Mouse (Mus musculus): ENCODE results near the gene Mrpl54. TPM values are rescaled to one million over a fixed set of nuclear protein-coding genes. Genes with fewer than 3 reads are reported as not detected.
A peak's percentile ranks its signal among the peaks of the same experiment; 100 is the strongest.

Gene Mrpl54
- polyA plus RNA-seq, 1 experiment from 2014 or later, result 121 TPM

GRCm38 (mm10) chr10:81216810-81217209 is 49.9 kb downstream of the Mrpl54 start:
- 86% methylated on average over 6 of the region's 6 CpGs for WGBS
- Histone ChIP-seq H3K4me3 (replicated peaks; ENCODE audit: low read depth, low read length) (no peak overlapping the region), H3K4me2 (ENCODE audit: low read length) (no peak overlapping the region), H3K9me3 (ENCODE audit: control insufficient read depth, low read length) (no peaks in the 10 kb centered on the region), H3K27me3 (ENCODE audit: control insufficient read depth, insufficient read depth, low read length) (no peaks in the 10 kb centered on the region), H3K36me3 (ENCODE audit: control insufficient read depth, insufficient read depth, low read length) (peaks cover 92% of the 10 kb centered on the region), H3K4me1 (ENCODE audit: control insufficient read depth, insufficient read depth, low read length) (no peaks in the 10 kb centered on the region), H3K9ac (replicated peaks; ENCODE audit: low read length) (no peak overlapping the region), H3K27ac (replicated peaks; ENCODE audit: low read depth, low read length) (no peak overlapping the region)
- DNase-seq (no peak), ATAC-seq (ENCODE audit: low FRiP score, low TSS enrichment) (no peak)

- H3K27me3 ChIP-seq (ENCODE audit: control insufficient read depth, insufficient read depth, low read length), result no peaks in the 10 kb centered on the region
- no peak overlapping the region for H3K4me2 ChIP-seq (ENCODE audit: low read length)
- H3K36me3 ChIP-seq (ENCODE audit: control insufficient read depth, insufficient read depth, low read length), result peaks cover 92% of the 10 kb centered on the region
- ATAC-seq (ENCODE audit: low FRiP score, low TSS enrichment) (no peak), DNase-seq (no peak)
- no peaks in the 10 kb centered on the region for H3K9me3 ChIP-seq (ENCODE audit: control insufficient read depth, low read length)
- no peaks in the 10 kb centered on the region for H3K4me1 ChIP-seq (ENCODE audit: control insufficient read depth, insufficient read depth, low read length)
- H3K27ac ChIP-seq (replicated peaks; ENCODE audit: low read depth, low read length), result no peak overlapping the region
- WGBS, result 99% methylated on average over 6 of the region's 6 CpGs
- H3K9ac ChIP-seq (replicated peaks; ENCODE audit: low read length), result no peak overlapping the region
- H3K4me3 ChIP-seq (replicated peaks; ENCODE audit: low read depth, low read length), result no peak overlapping the region
Observed at GRCm38 (mm10) chr10:81216260-81216659, 50.5 kb downstream of the Mrpl54 start.

Small RNA genes within 50 kb of the gene (microRNA-seq; reads per million reads assigned to microRNA genes)
- gene Mir3057, result 12.6 reads per million, percentile 36 among the genes with 10 or more reads in this experiment

Other genes starting within 250 kb of the Mrpl54 start
- 24.0 and 55.4 TPM in 2 replicates for gene Diras1, start 241.3 kb downstream of the Mrpl54 start, polyA plus RNA-seq (2014; fragmentation: Nextera tagmentation; extraction: Ambion mirVana)
- 32.4 and 34.9 TPM in 2 replicates for gene Slc39a3, start 229.5 kb downstream of the Mrpl54 start, polyA plus RNA-seq (2014; fragmentation: Nextera tagmentation; extraction: Ambion mirVana)
- 259 and 292 TPM in 2 replicates for gene Sgta, start 206.8 kb downstream of the Mrpl54 start, polyA plus RNA-seq (2014; fragmentation: Nextera tagmentation; extraction: Ambion mirVana)
- 31.2 and 38.2 TPM in 2 replicates for gene Thop1, start 196.9 kb downstream of the Mrpl54 start, polyA plus RNA-seq (2014; fragmentation: Nextera tagmentation; extraction: Ambion mirVana)
- gene Creb3l3, start 168.1 kb downstream of the Mrpl54 start, polyA plus RNA-seq (2014; fragmentation: Nextera tagmentation; extraction: Ambion mirVana), result 0.09 and 0.31 TPM in 2 replicates
- 236 and 240 TPM in 2 replicates for gene Map2k2, start 161.0 kb downstream of the Mrpl54 start, polyA plus RNA-seq (2014; fragmentation: Nextera tagmentation; extraction: Ambion mirVana)
- 8.1 and 12.4 TPM in 2 replicates for gene Zbtb7a, start 131.7 kb downstream of the Mrpl54 start, polyA plus RNA-seq (2014; fragmentation: Nextera tagmentation; extraction: Ambion mirVana)
- 49.2 and 55.7 TPM in 2 replicates for gene Pias4, start 99.0 kb downstream of the Mrpl54 start, polyA plus RNA-seq (2014; fragmentation: Nextera tagmentation; extraction: Ambion mirVana)
- 479 and 528 TPM in 2 replicates for gene Eef2, start 90.3 kb downstream of the Mrpl54 start, polyA plus RNA-seq (2014; fragmentation: Nextera tagmentation; extraction: Ambion mirVana)
- 63.3 and 66.9 TPM in 2 replicates for gene Dapk3, start 83.9 kb downstream of the Mrpl54 start, polyA plus RNA-seq (2014; fragmentation: Nextera tagmentation; extraction: Ambion mirVana)
- gene 4930442H23Rik, start 83.1 kb downstream of the Mrpl54 start, polyA plus RNA-seq (2014; fragmentation: Nextera tagmentation; extraction: Ambion mirVana), result 0.23 TPM in 1 of 2 replicates, not detected in the other
- gene Nmrk2, start 64.9 kb downstream of the Mrpl54 start, polyA plus RNA-seq (2014; fragmentation: Nextera tagmentation; extraction: Ambion mirVana), result not detected in 2 replicates
- 82.4 and 118 TPM in 2 replicates for gene Atcay, start 36.1 kb downstream of the Mrpl54 start, polyA plus RNA-seq (2014; fragmentation: Nextera tagmentation; extraction: Ambion mirVana)
- gene Zfr2, start 33.8 kb downstream of the Mrpl54 start, polyA plus RNA-seq (2014; fragmentation: Nextera tagmentation; extraction: Ambion mirVana), result 20.3 and 21.7 TPM in 2 replicates
- gene Matk, start 14.0 kb downstream of the Mrpl54 start, polyA plus RNA-seq (2014; fragmentation: Nextera tagmentation; extraction: Ambion mirVana), result 14.8 and 29.4 TPM in 2 replicates
- gene Apba3, start within 50 bp of the Mrpl54 start, polyA plus RNA-seq (2014; fragmentation: Nextera tagmentation; extraction: Ambion mirVana), result 25.1 and 27.5 TPM in 2 replicates
- 4.4 and 5.7 TPM in 2 replicates for gene Tjp3, start 24.6 kb upstream of the Mrpl54 start, polyA plus RNA-seq (2014; fragmentation: Nextera tagmentation; extraction: Ambion mirVana)
- 102 and 132 TPM in 2 replicates for gene Pip5k1c, start 26.0 kb upstream of the Mrpl54 start, polyA plus RNA-seq (2014; fragmentation: Nextera tagmentation; extraction: Ambion mirVana)
- 22.6 and 22.8 TPM in 2 replicates for gene Cactin, start 54.2 kb upstream of the Mrpl54 start, polyA plus RNA-seq (2014; fragmentation: Nextera tagmentation; extraction: Ambion mirVana)
- 2.9 and 3.7 TPM in 2 replicates for gene Tbxa2r, start 61.8 kb upstream of the Mrpl54 start, polyA plus RNA-seq (2014; fragmentation: Nextera tagmentation; extraction: Ambion mirVana)
- not detected in 2 replicates for gene Gipc3, start 76.3 kb upstream of the Mrpl54 start, polyA plus RNA-seq (2014; fragmentation: Nextera tagmentation; extraction: Ambion mirVana)
- 30.6 and 36.5 TPM in 2 replicates for gene Hmg20b, start 83.5 kb upstream of the Mrpl54 start, polyA plus RNA-seq (2014; fragmentation: Nextera tagmentation; extraction: Ambion mirVana)
- 5.9 and 9.2 TPM in 2 replicates for gene Mfsd12, start 90.6 kb upstream of the Mrpl54 start, polyA plus RNA-seq (2014; fragmentation: Nextera tagmentation; extraction: Ambion mirVana)
- 0.32 and 0.37 TPM in 2 replicates for gene 4930404N11Rik, start 98.9 kb upstream of the Mrpl54 start, polyA plus RNA-seq (2014; fragmentation: Nextera tagmentation; extraction: Ambion mirVana)
- gene Fzr1, start 111.6 kb upstream of the Mrpl54 start, polyA plus RNA-seq (2014; fragmentation: Nextera tagmentation; extraction: Ambion mirVana), result 122 and 146 TPM in 2 replicates
- gene Dohh, start 117.5 kb upstream of the Mrpl54 start, polyA plus RNA-seq (2014; fragmentation: Nextera tagmentation; extraction: Ambion mirVana), result 59.5 and 79.6 TPM in 2 replicates
- 4.5 and 8.2 TPM in 2 replicates for gene Gm48551, start 117.5 kb upstream of the Mrpl54 start, polyA plus RNA-seq (2014; fragmentation: Nextera tagmentation; extraction: Ambion mirVana)
- gene Gm48552, start 122.1 kb upstream of the Mrpl54 start, polyA plus RNA-seq (2014; fragmentation: Nextera tagmentation; extraction: Ambion mirVana), result 1.3 and 2.9 TPM in 2 replicates
- 1.0 and 1.2 TPM in 2 replicates for gene Smim24, start 126.1 kb upstream of the Mrpl54 start, polyA plus RNA-seq (2014; fragmentation: Nextera tagmentation; extraction: Ambion mirVana)
- 11.2 and 13.7 TPM in 2 replicates for gene Nfic, start 188.7 kb upstream of the Mrpl54 start, polyA plus RNA-seq (2014; fragmentation: Nextera tagmentation; extraction: Ambion mirVana)
- gene Celf5, start 215.8 kb upstream of the Mrpl54 start, polyA plus RNA-seq (2014; fragmentation: Nextera tagmentation; extraction: Ambion mirVana), result 61.3 and 117 TPM in 2 replicates
- gene Ncln, start 229.5 kb upstream of the Mrpl54 start, polyA plus RNA-seq (2014; fragmentation: Nextera tagmentation; extraction: Ambion mirVana), result 51.6 and 51.8 TPM in 2 replicates
- gene S1pr4, start 233.2 kb upstream of the Mrpl54 start, polyA plus RNA-seq (2014; fragmentation: Nextera tagmentation; extraction: Ambion mirVana), result 0.34 and 0.47 TPM in 2 replicates